Mouse (Mus musculus): ENCODE results near the gene Unc119b.
"Not testable (repeated sequence)": the region's sequence is repeated elsewhere in the genome, so short reads cannot be mapped to it uniquely, and the experiment has no call there.

The Unc119b gene

DNA sequence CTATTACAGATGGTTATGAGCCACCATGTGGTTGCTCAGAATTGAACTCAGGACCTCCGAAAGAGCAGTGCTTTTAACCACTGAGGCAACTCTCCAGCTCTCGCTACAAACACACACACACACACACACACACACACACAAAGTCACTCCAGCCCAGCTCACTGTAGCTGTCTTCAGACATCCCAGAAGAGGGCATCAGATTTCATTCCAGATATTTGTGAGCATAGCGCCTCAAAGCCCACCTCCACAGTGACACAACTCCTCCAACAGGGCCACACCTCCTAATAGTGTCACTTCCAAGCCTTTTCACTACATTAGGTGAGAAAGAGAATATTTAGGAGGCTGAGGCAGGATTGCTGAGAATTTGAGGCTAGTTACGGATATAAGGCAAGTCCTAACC lies 4.3 kb upstream of the Unc119b start:
- no peak for DNase-seq (ENCODE audit: low read depth in 1 of 2, low spot score in 2 of 2)

DNA sequence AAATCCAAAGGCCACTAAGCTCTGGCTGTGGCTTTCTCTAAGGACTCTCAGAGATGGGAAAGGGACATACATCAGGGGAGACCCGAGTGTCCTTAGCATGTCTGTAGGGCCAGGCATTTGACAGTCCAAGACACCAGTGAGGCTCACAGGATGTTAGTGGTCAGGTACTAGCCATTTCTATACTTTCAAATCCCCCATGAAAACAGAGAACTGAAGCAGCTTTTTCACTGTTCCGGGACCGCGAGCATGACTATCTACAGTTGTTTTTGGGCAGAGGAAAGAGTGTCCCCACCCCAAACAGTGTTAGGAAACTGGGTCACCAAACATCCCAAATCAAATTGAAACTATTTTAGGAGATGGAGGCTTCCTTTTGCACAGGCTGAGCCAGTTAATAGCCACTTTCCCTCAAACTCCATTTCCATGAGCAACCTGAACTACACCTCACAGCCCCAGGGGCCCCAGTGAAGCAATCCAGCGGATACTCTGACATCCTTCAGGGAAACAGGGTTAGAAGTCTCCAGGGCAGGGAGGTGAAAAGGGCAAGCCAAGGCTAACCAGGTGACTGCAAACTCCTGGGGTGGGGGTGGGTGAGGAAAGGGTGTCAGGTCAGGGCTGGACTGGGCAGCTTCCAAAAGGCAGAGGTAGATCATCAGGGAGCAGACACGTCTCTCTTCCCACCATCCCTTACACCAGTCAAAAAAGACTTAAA lies 1.3 kb downstream of the Unc119b start:
- DNase-seq (ENCODE audit: low read depth in 1 of 2, low spot score in 2 of 2), result no peak

DNA sequence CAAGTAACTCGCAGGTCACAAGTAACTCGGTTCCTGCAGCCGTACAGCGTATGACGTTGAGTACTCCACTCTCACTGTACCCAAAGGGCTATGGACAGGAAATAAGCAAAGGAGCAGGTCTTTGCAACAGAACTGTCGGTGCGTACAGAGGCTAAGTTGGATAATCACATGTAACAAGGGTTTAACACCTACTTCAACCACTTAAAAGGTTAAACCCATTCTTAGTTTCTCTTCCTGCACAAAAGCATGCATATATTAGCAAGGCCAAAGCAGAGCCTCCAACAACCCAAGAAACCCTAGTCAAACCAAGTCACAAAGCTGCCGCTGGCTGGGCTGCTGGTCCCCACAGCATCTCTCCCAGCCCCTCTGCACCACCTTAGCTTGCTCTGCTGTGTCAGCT lies 2.3 kb downstream of the Unc119b start:
- no peak for DNase-seq (ENCODE audit: low read depth in 1 of 2, low spot score in 2 of 2)

DNA sequence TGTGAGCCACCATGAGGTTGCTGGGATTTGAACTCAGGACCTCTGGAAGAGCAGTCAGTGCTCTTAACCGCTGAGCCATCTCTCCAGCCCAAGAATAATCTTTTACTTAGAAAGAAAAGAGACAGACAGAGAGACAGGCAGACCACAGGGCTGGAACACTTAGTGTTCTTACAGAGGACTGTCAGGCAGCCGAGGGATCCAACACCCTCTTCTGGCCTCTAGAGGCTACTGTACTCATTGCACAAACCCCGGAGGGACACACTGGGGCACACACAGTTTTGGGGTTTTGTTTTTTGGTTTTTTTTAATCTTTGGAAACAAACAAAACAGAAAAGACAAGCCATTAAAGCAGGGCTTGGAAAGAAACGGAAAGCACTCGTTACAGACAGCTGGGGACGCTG lies 5.4 kb downstream of the Unc119b start:
- DNase-seq (ENCODE audit: low read depth in 1 of 2, low spot score in 2 of 2), result no peak

DNA sequence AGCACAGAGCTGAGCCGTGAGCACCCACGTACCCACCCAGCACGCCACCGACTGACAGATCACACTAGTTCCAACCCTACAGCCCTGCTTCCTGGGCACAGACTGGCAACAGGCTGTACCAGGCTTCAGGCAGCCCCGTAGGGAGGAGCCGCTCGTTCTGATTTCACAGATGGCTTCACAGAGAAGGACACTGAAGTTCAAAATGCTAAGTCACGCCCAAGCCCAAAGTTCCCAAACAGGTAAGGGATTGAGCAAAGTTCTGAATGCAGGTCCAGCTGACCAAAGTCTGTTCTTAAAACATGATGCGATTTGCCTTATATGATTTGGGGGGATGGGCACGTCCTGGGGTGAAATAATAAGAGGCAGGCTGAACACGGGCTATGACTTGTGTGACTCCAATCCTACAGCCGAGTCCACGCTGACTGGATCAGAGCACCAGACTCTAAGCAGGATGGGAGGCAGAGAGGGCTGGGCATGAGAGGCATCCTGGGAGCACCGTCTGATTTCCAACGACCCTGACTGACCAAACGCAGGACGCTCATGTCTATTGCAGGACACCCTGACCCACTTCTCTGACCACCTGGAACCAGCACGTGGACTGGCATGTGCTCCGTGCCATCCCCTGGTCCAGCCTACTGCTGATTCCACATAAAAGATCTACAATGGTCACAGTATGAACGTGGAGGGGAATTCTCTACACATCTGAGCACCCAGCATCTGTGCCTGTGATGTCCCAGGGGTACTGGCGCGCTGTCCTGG lies 7.2 kb downstream of the Unc119b start:
- no peak for DNase-seq (ENCODE audit: low read depth in 1 of 2, low spot score in 2 of 2)

DNA sequence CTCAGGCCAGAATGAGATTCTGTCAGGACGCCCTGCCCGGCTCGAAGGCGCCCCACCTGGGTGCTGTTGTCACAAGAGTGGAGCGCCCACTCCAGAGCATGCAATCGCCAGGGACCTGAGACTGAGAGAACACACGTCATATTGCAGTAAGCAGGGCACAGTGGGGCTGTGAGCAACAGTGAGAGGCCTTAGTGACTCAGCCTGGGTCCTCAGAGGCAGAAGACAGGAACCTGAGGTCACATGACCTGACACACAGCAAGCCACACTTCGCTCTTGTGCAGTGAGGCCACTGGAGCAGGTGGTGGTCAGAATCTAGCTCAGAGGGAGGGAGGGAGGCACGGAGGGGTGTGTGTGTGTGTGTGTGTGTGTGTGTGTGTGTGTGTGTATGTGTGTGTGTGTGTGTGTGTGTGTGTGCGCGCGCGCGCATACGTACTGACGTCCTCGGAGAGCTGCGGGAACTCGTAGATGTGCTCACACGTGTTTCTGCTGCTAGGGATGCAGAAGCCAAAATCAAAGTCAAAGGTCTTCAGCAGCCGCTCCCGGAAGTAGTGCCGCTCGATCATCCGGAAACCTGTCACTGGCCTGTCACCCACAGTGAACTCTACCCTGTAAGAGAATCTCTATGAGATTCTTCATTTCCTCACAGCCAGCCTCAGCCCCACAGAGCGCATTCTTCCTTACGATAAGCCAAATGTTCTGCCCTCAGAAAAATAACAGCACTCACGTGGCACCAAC lies 8.0 kb downstream of the Unc119b start:
- no peak for DNase-seq (ENCODE audit: low read depth in 1 of 2, low spot score in 2 of 2)

- peak; percentile 29 to 67 for DNase-seq (ENCODE audit: low read depth in 1 of 2, low spot score in 2 of 2)
Measured at GRCm38 (mm10) chr5:115125211-115125871, 9.4 kb downstream of the Unc119b start.

GRCm38 (mm10) chr5:115124690-115125089 lies 10.1 kb downstream of the Unc119b start:
- DNase-seq (ENCODE audit: low read depth in 1 of 2, low spot score in 2 of 2), result no peak

DNA sequence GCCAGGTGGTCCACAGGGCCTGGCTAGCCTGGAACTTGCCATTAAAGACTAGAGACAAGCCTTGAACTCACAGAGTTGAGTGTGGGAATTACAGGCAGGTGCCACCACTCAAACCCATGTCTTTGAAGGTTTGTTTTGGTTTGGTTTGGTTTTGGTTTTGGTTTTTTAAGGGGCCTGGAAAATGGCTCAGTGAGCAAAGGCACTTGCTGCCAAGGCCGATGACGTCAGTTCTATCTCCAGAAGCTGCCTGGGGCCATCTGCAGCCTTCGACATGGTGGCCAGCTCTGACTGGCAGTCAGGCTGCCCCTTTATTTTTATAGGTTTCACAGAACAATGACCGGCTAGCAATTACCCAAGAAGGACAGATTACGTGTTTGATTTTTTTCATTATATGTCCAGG lies 13.8 kb downstream of the Unc119b start:
- no peak for DNase-seq (ENCODE audit: low read depth in 1 of 2, low spot score in 2 of 2)

- DNase-seq (ENCODE audit: low read depth in 1 of 2, low spot score in 2 of 2), result peak; percentile 46 to 79
Measured at GRCm38 (mm10) chr5:115118961-115119570, 15.7 kb downstream of the Unc119b start, which contains the start of gene Acads. Acads (minus strand) TSS chr5:115119346.

- DNase-seq (ENCODE audit: low read depth in 1 of 2, low spot score in 2 of 2), result no peak
Measured at GRCm38 (mm10) chr5:115117467-115117866, 17.3 kb downstream of the Unc119b start.

DNA sequence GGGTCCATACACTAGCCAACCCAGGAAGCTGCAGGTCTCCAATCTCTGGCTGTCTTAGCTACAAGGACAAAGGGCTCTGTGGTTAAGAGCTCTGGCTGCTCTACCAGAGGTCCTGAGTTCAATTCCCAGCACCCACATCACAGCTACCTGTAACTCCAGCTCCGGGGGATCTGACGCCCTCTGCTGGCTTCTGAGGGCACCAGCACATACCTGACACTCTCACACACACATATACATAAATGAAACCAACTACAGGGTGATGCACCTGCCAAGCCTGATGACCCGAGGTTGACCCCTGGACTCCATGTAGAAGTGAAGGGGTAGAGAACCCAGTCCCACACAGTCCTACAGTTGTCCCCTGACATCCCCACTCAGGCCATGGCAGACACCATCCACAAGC lies 18.3 kb downstream of the Unc119b start:
- no peak for DNase-seq (ENCODE audit: low read depth in 1 of 2, low spot score in 2 of 2)

DNA sequence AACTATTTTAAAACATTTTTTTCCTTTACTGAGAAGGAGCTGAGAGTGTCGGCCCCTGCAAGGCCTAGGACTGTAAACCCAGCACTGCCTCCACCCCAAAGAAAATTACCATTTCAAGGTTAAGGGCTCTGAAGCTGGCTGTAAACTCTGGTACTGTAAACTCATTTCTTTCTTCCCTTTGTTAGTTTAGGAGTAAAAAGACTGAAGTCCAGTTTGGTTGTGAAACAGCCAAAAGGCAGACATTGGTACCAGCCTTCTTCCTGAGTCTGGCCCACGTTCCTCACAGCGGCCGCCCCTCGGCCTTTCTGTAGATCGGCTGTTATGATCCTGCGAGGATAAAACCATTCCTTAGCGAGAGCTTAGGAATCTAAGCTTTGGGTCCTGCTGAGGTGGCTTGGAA lies 20.3 kb downstream of the Unc119b start:
- no peak for DNase-seq (ENCODE audit: low read depth in 1 of 2, low spot score in 2 of 2)

DNA sequence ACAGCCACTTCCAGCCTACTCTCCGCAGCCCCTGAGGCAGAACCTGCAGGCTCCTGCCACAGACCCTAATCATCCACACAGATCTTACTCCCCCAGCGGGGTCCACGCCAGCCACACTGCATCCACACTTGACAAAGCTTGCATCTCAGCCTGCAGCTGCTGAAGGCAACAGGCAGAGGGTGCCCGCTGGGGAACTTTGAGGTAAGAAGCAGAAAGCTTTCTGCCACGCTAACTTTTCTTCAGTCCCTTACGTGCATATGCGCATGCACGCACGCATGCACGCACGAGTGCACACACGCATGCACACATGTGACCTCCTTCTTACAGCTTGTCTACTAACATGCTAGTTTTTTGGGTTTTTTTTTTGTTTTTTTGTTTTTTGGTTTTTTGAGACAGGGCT lies 21.5 kb downstream of the Unc119b start:
- DNase-seq (ENCODE audit: low read depth in 1 of 2, low spot score in 2 of 2), result no peak

DNA sequence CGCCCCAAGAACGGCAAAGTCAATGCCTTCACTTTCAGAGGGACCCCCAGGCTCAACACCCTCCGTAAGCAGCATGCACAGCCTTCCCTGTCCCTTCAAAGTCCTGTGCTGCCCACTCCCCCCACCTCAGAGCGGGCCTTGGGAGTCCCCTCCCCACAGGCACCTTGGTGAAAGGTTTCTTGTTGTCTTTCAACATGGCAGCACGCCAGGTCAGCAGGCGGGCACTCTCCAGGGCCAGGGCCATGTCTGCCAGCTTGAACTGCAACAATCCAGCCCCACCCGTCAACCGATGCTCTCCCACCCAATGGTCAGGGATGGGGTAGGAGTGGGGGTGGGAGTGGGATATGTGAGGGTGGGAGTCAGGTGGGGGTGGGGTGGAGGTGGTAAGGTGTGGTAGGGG lies 23.6 kb downstream of the Unc119b start:
- DNase-seq (ENCODE audit: low read depth in 1 of 2, low spot score in 2 of 2), result no peak

- not testable (repeated sequence) for DNase-seq (ENCODE audit: low read depth in 1 of 2, low spot score in 2 of 2)
Measured at GRCm38 (mm10) chr5:115103253-115103652, 31.5 kb downstream of the Unc119b start.

GRCm38 (mm10) chr5:115102231-115102630 lies 32.5 kb downstream of the Unc119b start:
- DNase-seq (ENCODE audit: low read depth in 1 of 2, low spot score in 2 of 2), result no peak

GRCm38 (mm10) chr5:115100473-115100872 lies 34.3 kb downstream of the Unc119b start:
- DNase-seq (ENCODE audit: low read depth in 1 of 2, low spot score in 2 of 2), result no peak

DNA sequence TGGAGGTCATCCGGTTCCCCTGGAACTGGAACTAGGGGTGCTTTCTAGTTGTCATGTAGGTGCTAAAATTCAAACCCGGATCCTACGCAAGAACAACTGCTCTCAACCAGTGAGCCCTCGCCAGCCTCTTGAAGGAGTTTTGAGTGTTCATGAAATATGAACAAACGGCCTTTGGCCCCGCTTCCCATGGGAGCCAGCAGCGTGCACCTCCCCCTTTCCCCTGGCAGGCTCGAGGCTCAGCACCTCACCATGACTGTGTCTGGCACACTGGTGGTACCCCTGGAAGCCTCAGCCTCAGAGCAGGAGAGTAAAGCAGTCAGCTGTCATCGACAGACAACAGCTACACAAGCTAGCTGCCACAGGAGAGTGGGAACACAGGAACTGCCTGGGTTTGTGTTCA lies 34.8 kb downstream of the Unc119b start:
- DNase-seq (ENCODE audit: low read depth in 1 of 2, low spot score in 2 of 2), result no peak

DNA sequence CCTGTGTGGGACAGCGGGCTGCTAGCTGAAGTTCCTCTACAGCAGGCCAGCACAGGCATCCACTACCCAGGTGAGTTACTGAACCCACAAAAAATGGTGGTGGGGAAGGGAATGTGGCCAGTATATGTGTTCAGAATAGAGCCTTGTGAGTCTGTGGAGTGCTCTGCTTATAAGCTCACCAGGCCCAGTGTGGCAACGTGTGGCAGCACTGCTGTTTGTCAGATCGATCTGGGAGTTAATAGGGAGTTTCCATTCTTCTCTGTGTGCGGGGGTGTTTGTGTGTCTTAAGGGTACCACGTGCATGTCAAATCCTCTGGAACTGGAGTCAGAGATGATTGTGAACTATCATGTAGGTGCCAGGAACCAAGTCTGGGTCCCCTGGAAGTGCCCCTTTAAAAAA lies 35.2 kb downstream of the Unc119b start:
- DNase-seq (ENCODE audit: low read depth in 1 of 2, low spot score in 2 of 2), result no peak

GRCm38 (mm10) chr5:115098195-115098594 lies 36.6 kb downstream of the Unc119b start, which contains the start of gene Gm10401:
Gm10401 (minus strand) TSS chr5:115098295.
- no peak for DNase-seq (ENCODE audit: low read depth in 1 of 2, low spot score in 2 of 2)

Data from monocyte, adult 2 months (primary cell).